Mouse (Mus musculus): ENCODE measurements around the gene Olfr1282. TPM values are rescaled to one million over a fixed set of nuclear protein-coding genes. Genes with fewer than 3 reads are reported as not detected.
"Not testable (repeated sequence)": the region's sequence is repeated elsewhere in the genome, so short reads cannot be mapped to it uniquely, and the experiment has no call there.

Olfr1282 gene
- total RNA-seq (2022), result not detected

DNA sequence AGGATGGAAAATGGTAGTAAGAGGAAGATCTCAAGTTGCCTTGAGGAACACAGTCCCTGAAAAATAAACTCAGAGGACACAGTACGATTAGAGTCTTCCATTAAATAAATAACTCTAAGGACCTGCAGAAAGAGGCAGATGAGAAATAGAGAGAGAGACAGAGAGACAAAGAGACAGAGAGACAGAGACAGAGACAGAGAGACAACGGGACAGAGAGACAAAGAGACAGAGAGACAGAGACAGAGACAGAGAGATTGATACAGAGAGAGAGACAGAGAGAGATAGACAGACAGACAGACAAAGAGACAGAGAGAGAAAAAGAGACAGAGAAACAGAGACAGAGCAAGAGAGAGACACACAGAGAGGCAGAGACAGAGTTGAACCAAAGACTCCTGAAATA is at the start of gene Olfr1282:
Gene Olfr1282 (minus strand): TSS at position 101 of the 400 bp plus-strand sequence.
- no peak for DNase-seq (ENCODE audit: low spot score)

DNA sequence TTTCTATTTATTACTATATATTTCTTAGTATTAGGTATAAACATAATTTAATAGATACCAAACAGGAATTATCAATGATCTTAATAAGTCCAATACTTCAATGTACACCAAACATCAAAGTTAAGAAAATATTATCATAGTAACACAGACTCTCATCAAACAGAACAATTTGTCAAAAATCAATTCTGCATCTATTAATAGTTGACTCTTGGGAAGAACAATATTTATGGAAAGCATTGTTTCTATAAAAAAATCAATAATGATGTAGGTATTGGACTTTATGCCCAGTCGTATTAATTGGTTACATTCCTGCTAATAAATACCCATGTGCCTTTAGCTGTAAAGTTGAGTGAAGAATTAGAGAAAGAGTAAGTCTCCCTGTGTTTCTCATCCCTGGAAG is 39.3 kb upstream of the Olfr1282 start, which contains the start of gene Olfr1284:
Gene Olfr1284 (plus strand): TSS at position 301 of the 400 bp plus-strand sequence.
- DNase-seq (ENCODE audit: low spot score), result no peak

DNA sequence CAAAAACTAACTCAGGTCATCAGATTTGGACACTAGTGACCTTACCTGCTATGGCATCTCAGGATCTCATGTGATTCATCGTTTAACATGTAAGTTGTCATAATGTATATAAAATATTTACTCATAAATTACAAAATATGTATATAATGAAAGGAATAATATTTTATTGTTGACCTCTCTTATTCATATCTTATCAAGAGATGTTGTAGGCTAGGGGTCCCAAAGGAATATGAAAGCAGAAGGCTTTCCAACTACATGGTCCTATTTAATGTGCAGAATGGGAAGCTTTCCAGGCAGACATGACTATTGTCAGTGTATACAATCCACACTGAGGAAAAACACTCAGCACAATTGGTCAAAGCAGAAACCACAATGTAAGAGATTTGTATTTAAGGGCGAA is 30.6 kb upstream of the Olfr1282 start, which contains the start of gene Olfr1283:
Gene Olfr1283 (plus strand): TSS at position 301 of the 400 bp plus-strand sequence.
- DNase-seq (ENCODE audit: low spot score), result no peak

DNA sequence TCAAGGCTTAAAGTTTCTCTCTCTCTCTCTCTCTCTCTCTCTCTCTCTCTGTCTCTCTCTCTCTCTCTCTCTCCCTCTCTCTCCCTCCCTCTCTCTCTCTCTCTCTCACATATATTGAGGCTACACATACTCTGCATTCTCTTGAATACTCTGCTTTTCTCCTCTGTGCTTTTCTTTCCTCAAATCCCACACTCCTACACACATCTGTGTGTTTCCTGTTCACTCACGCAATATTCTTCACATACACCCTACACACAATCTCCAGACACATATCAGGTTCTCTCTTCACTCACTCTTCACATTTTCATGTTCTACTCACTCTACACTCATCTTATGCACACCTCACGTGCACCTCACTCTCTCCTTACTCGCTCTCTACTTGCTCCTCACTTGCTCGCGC is 2.2 kb downstream of the Olfr1282 start:
- DNase-seq (ENCODE audit: low spot score), result not testable (repeated sequence)

DNA sequence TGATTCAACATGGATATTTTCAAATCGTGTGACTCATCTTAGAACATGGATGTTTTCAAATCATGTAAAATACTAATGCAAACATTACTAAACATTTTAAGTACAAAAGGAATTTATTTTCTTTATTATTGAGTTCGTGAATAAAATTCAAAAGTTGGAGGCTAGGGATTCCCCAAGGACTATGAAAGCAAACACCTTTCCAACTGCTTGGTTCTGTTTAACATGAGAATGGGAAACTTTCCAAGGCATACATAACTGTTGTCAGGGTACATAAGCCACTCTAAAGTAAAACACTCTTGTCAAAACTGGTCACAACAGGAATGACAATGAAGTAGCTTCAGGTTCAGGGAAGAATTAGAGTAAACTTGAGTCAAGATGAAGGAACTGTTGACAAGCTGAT is 9.7 kb downstream of the Olfr1282 start, which contains the start of gene Olfr1281:
Gene Olfr1281 (plus strand): TSS at position 301 of the 400 bp plus-strand sequence.
- DNase-seq (ENCODE audit: low spot score), result no peak

DNA sequence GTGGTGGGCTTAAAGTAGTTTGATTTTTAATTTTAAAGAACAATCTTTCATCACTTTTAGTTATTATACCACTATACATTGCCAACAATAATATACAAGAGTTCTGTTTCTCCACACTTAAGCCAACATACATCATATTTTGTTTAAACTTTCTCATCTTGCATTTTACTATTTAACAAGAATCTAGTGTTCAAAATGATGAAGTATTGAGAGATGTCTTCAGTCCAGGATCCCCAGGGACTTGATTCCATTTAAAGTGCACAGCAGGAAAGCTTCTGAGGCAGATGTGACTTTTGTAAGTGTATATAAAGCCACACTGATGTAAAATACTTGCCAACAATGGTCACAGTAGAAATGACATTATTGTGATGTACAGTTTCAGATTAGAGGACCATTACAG is 22.2 kb downstream of the Olfr1282 start, which contains the start of gene Olfr1280:
Gene Olfr1280 (plus strand): TSS at position 301 of the 400 bp plus-strand sequence.
- no peak for DNase-seq (ENCODE audit: low spot score)

DNA sequence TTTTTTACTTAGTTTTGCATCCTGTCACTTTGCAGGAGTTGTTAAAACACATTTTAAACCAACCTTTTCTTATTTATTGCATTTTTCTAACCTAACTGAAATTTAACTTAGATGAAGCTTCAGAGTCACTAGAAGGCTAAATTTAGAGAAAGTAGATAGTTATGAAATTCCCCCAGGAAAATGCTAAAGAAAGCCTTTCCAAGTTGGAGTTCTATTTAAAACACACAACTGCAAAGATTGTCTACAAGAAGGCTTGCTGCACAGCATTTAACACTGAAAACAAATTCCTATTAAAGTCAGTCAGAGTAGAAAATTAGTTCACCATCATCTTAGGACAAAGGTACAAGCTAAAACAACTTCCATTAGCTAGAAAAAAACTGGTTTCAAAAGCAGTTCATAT is 35.5 kb downstream of the Olfr1282 start, which contains the start of gene Olfr1279:
Gene Olfr1279 (plus strand): TSS at position 262 of the 400 bp plus-strand sequence.
- DNase-seq (ENCODE audit: low spot score), result no peak

DNA sequence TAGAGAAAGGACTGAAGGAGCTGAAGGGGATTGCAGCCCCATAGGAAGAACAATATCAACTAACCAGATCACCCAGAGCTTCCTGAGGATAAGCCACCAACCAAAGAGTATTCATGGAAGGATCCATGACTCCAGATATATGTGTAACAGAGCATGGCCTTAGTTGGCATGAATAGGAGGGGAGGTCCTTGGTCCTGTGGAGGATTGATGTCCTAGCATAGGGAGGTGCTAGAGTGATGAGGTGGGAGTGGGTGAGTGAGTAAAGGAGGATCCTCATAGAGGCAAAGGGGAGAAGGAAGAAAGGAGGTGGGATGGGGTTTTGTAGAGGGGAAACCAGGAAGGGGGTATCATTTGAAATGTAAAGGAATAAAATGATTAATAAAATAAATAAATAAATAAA is 37.3 kb downstream of the Olfr1282 start:
- no peak for DNase-seq (ENCODE audit: low spot score)

DNA sequence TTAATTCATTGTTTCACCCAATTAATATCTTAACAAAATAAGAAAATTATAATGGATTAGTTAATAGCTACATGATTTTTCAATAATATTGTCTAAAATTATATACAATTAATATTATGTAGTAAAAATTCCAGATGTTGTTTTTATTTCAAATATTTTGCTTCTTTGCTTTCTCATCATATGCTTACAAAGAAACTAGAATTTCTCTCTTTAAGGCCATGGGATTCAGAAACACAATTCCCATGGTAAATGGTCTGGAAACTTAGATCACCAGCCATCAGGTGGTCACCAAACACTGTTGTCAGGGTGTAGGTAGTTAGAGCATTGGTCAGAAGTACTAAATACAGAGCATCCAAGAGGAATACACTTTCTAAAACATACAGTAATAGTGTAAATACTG is 46.0 kb downstream of the Olfr1282 start, which contains the start of gene Olfr1278:
Gene Olfr1278 (plus strand): TSS at position 301 of the 400 bp plus-strand sequence.
- DNase-seq (ENCODE audit: low spot score), result no peak

Other genes starting within 250 kb of the Olfr1282 start
- gene Gm13941, start 230.1 kb downstream of the Olfr1282 start, total RNA-seq (2022), result not detected
- not detected for gene Gm15130, start 183.1 kb downstream of the Olfr1282 start, total RNA-seq (2022)
- not detected for gene 4930430A15Rik, start 106.5 kb downstream of the Olfr1282 start, total RNA-seq (2022)
- gene Olfr1275, start 100.8 kb downstream of the Olfr1282 start, total RNA-seq (2022), result not detected
- gene Olfr1276, start 81.6 kb downstream of the Olfr1282 start, total RNA-seq (2022), result not detected
- gene Olfr1277, start 62.0 kb downstream of the Olfr1282 start, total RNA-seq (2022), result not detected
- not detected for gene Olfr1278, start 45.9 kb downstream of the Olfr1282 start, total RNA-seq (2022)
- not detected for gene Olfr1279, start 35.4 kb downstream of the Olfr1282 start, total RNA-seq (2022)
- gene Olfr1280, start 22.1 kb downstream of the Olfr1282 start, total RNA-seq (2022), result not detected
- not detected for gene Olfr1281, start 9.6 kb downstream of the Olfr1282 start, total RNA-seq (2022)
- not detected for gene Olfr1283, start 30.7 kb upstream of the Olfr1282 start, total RNA-seq (2022)
- not detected for gene Olfr1284, start 39.4 kb upstream of the Olfr1282 start, total RNA-seq (2022)
- not detected for gene Olfr1286, start 87.0 kb upstream of the Olfr1282 start, total RNA-seq (2022)
- not detected for gene Olfr1287, start 113.1 kb upstream of the Olfr1282 start, total RNA-seq (2022)
- not detected for gene Olfr1288, start 138.0 kb upstream of the Olfr1282 start, total RNA-seq (2022)
- gene Olfr1289, start 144.7 kb upstream of the Olfr1282 start, total RNA-seq (2022), result not detected
- gene Olfr1290, start 157.8 kb upstream of the Olfr1282 start, total RNA-seq (2022), result not detected
- gene Olfr1291-ps1, start 161.1 kb upstream of the Olfr1282 start, total RNA-seq (2022), result not detected
- not detected for gene Olfr1293-ps, start 189.1 kb upstream of the Olfr1282 start, total RNA-seq (2022)
- not detected for gene Olfr1294, start 204.2 kb upstream of the Olfr1282 start, total RNA-seq (2022)
- not detected for gene Olfr1295, start 233.6 kb upstream of the Olfr1282 start, total RNA-seq (2022)